Mouse (Mus musculus) E14TG2a.4 (cell line): ENCODE measurements around the gene Rdh14.
A peak's percentile ranks its signal among the peaks of the same experiment; 100 is the strongest.

Source experiments
- H3K27me3 ChIP-seq: 2 replicates; pipeline ENCODE4 v1.6.1; 2014; ENCODE audit warnings: low read length, control low read depth; ENCODE audit not compliant: insufficient read depth
- H3K36me3 ChIP-seq: 2 replicates; pipeline ENCODE4 v1.6.1; 2014; ENCODE audit warnings: low read length, control low read depth; ENCODE audit not compliant: insufficient read depth
- H3K4me1 ChIP-seq: replicated peaks from 2 replicates; pipeline ENCODE4 v1.6.1; 2014; ENCODE audit warnings: low read depth, low read length, control low read depth
- H3K4me3 ChIP-seq: replicated peaks from 2 replicates; pipeline ENCODE4 v1.5.1; 2014; ENCODE audit warnings: mild to moderate bottlenecking, low read length
- H3K9me3 ChIP-seq: 2 replicates; pipeline ENCODE4 v1.6.1; 2014; ENCODE audit warnings: low read length, control low read depth
- CTCF ChIP-seq: conservative IDR thresholded peaks from 2 replicates; pipeline ENCODE4 v1.5.1; 2014; ENCODE audit warnings: low read length
- NANOG ChIP-seq: IDR thresholded peaks from 2 replicates; pipeline ENCODE4 v1.6.1; 2014; ENCODE audit warnings: borderline replicate concordance, low read length, mixed read lengths
- POU5F1 ChIP-seq: IDR thresholded peaks from 2 replicates; pipeline ENCODE4 v1.6.1; 2014; ENCODE audit warnings: low read length, borderline replicate concordance

Rdh14 gene

DNA sequence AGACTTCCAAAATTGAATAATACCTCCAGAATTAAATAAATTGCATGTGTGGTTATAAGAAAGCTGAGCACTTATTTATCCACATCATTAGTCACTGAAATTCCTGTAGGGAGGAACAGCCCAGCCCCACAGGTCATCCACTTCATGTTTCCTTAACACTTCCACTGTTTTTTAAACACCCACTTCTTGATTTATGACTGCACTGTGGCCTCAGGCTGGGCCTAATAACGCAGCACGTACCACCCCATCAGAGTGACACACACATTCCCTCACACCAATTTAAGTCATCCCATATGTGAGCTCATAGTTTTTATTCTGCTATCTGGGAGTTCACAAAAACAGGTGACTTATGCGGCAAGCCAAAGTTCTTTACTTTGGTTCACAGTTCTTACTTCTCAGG is 31.8 kb downstream of the Rdh14 start:
- no peaks in the 10 kb centered on the region for H3K4me1 ChIP-seq
- TF ChIP-seq CTCF (no peak), POU5F1 (no peak)
- peaks cover 3% of the 10 kb centered on the region; the same call in 1 of the 2 replicates for H3K9me3 ChIP-seq
- H3K36me3 ChIP-seq: no peaks in the 10 kb centered on the region
- no peaks in the 10 kb centered on the region for H3K27me3 ChIP-seq
- H3K4me3 ChIP-seq: no peak overlapping the region

- peaks cover 7% of the 10 kb centered on the region; the same call in 1 of the 2 replicates for H3K9me3 ChIP-seq
- H3K36me3 ChIP-seq: no peaks in the 10 kb centered on the region
- no peaks in the 10 kb centered on the region for H3K27me3 ChIP-seq
- TF ChIP-seq NANOG (no peak), POU5F1 (no peak), CTCF (no peak)
- no peaks in the 10 kb centered on the region for H3K4me1 ChIP-seq
- no peak overlapping the region for H3K4me3 ChIP-seq
Observed at GRCm38 (mm10) chr12:10425982-10426863, 35.7 kb downstream of the Rdh14 start.

DNA sequence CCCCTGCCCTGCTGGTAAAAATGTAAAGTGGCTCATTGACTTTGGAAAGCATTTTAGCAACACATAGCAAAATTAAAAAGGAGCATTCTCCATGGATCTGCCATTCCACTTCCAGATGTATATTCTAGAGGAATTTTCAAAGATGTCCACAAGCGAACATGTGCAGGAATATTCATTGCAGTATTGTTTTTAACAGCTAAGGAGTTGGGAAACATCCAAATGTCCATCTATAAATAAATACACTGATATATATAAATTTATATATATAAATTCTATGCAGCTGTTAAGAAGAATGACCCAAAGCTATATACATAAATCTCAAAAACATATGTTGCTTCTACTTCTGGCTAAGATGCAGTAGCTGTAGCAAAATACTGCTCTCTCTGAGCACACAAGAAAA is 40.4 kb downstream of the Rdh14 start:
- Histone ChIP-seq H3K4me3 (no peak overlapping the region), H3K4me1 (no peaks in the 10 kb centered on the region), H3K27me3 (peaks cover 16% of the 10 kb centered on the region), H3K9me3 (peaks cover 7% of the 10 kb centered on the region; the same call in 1 of the 2 replicates), H3K36me3 (no peaks in the 10 kb centered on the region)
- TF ChIP-seq POU5F1 (no peak), NANOG (no peak), CTCF (no peak)

- H3K36me3 ChIP-seq: no peaks in the 10 kb centered on the region
- no peak for TF ChIP-seq NANOG
- peak; percentile 78 for TF ChIP-seq CTCF
- H3K4me3 ChIP-seq: no peak overlapping the region
- H3K4me1 ChIP-seq: peaks cover 11% of the 10 kb centered on the region
- H3K27me3 ChIP-seq: peaks cover 61% of the 10 kb centered on the region
- H3K9me3 ChIP-seq: no peaks in the 10 kb centered on the region
Observed at GRCm38 (mm10) chr12:10438054-10439001, 47.8 kb downstream of the Rdh14 start.

DNA sequence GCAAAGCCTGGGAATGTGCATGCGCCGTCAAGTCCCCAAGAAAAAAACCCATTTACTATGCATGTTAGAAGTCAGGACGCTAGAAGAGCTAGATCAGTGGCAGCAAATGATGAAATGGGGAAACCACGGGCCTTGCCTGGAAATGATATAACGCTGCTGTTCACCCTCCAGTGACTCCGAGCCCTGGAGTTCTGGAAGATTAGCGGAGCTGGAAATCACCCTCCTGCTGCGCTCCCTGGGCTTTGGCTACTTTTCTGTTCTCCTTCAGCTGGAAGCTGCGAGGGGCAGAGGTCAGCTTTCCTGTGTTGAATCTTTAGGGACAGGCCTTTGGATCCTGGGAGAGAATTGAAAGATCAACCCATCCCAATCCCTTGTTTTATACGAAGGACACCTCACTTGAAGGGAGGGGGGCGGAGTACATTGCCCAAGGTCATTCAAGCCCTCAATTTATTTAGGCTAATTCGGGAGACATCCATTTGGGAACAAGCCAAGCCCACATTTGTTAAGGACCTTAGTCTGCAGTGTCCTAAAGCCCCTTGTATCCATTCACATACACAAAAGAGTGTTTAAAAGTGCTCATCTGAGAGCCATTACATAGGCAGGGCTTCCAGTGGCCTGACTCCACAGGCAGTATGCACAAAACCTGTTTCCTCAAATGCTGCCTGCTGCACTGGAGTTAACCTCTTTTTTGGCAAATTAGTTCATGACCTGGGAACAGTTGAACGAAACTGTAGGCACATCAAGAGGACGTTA is 49.1 kb downstream of the Rdh14 start:
- Histone ChIP-seq H3K4me3 (no peak overlapping the region), H3K27me3 (peaks cover 61% of the 10 kb centered on the region), H3K4me1 (peaks cover 11% of the 10 kb centered on the region), H3K36me3 (no peaks in the 10 kb centered on the region), H3K9me3 (no peaks in the 10 kb centered on the region)
- peak; percentile 85 for TF ChIP-seq NANOG
- no peak for TF ChIP-seq POU5F1
